Mouse (Mus musculus): ENCODE measurements at regions not wholly inside any gene's neighbourhood (a gene's known extent, or its start where the extent isn't known, plus 50 kb on each side); places are given as distances from the start of the nearest gene placed in this dataset.

GRCm38 (mm10) chr17:67499783-67500641 lies 132.5 kb downstream of the Lrrc30 start:
- Histone ChIP-seq H3K4me1 (no peaks in the 10 kb centered on the region; the same call in 1 of the 2 replicates), H3K27ac (no peak overlapping the region), H3K4me3 (no peak overlapping the region), H3K9me3 (no peaks in the 10 kb centered on the region), H3K4me2 (replicated peaks) (peak overlapping the region; percentile 34), H3K27me3 (replicated peaks) (no peaks in the 10 kb centered on the region), H3K36me3 (no peaks in the 10 kb centered on the region), H3K9ac (no peak overlapping the region)
- 51% methylated on average over 28 of the region's 28 CpGs for WGBS
- no peak; the same call in 1 of the 2 replicates for ATAC-seq (ENCODE audit: low FRiP score, low read depth)

GRCm38 (mm10) chr17:67497380-67497779 lies 135.1 kb downstream of the Lrrc30 start:
- H3K9me3 ChIP-seq: no peaks in the 10 kb centered on the region
- H3K36me3 ChIP-seq: no peaks in the 10 kb centered on the region
- H3K4me3 ChIP-seq: no peak overlapping the region
- H3K27ac ChIP-seq: no peak overlapping the region
- H3K4me2 ChIP-seq (replicated peaks): no peak overlapping the region
- H3K27me3 ChIP-seq (replicated peaks): no peaks in the 10 kb centered on the region
- WGBS: 87% methylated on average over 8 of the region's 8 CpGs
- no peaks in the 10 kb centered on the region; the same call in 1 of the 2 replicates for H3K4me1 ChIP-seq
- no peak for ATAC-seq (ENCODE audit: low FRiP score, low read depth)
- H3K9ac ChIP-seq: no peak overlapping the region

- no peak overlapping the region for H3K4me2 ChIP-seq (replicated peaks)
- H3K4me1 ChIP-seq: no peaks in the 10 kb centered on the region
- H3K9me3 ChIP-seq: peaks cover 1% of the 10 kb centered on the region; the same call in 1 of the 2 replicates
- H3K36me3 ChIP-seq: no peaks in the 10 kb centered on the region
- no peak overlapping the region for H3K4me3 ChIP-seq
- no peak overlapping the region for H3K9ac ChIP-seq
- no peak overlapping the region for H3K27ac ChIP-seq
- 83% methylated on average over 5 of the region's 5 CpGs for WGBS
- no peaks in the 10 kb centered on the region for H3K27me3 ChIP-seq (replicated peaks)
- ATAC-seq (ENCODE audit: low FRiP score, low read depth): no peak
These were observed 126.2 kb upstream of the Ptprm start for GRCm38 (mm10) chr17:67480463-67480862.

GRCm38 (mm10) chr17:67473137-67473536 lies 118.9 kb upstream of the Ptprm start:
- H3K27ac ChIP-seq: no peak overlapping the region
- H3K4me3 ChIP-seq: no peak overlapping the region
- WGBS: 25% methylated on average over 2 of the region's 2 CpGs
- no peaks in the 10 kb centered on the region for H3K27me3 ChIP-seq (replicated peaks)
- ATAC-seq (ENCODE audit: low FRiP score, low read depth): no peak
- no peaks in the 10 kb centered on the region for H3K4me1 ChIP-seq
- H3K9ac ChIP-seq: no peak overlapping the region
- H3K9me3 ChIP-seq: no peaks in the 10 kb centered on the region
- H3K36me3 ChIP-seq: no peaks in the 10 kb centered on the region
- H3K4me2 ChIP-seq (replicated peaks): no peak overlapping the region

- ATAC-seq (ENCODE audit: low FRiP score, low read depth): no peak
- no peaks in the 10 kb centered on the region for H3K27me3 ChIP-seq (replicated peaks)
- H3K36me3 ChIP-seq: no peaks in the 10 kb centered on the region
- no peaks in the 10 kb centered on the region for H3K9me3 ChIP-seq
- WGBS: 86% methylated on average over 4 of the region's 4 CpGs
- no peak overlapping the region for H3K9ac ChIP-seq
- H3K4me2 ChIP-seq (replicated peaks): no peak overlapping the region
- H3K27ac ChIP-seq: no peak overlapping the region
- H3K4me3 ChIP-seq: no peak overlapping the region
- no peaks in the 10 kb centered on the region for H3K4me1 ChIP-seq
These were observed 104.7 kb upstream of the Ptprm start for GRCm38 (mm10) chr17:67458851-67459421.

GRCm38 (mm10) chr17:67451966-67452365 lies 97.7 kb upstream of the Ptprm start:
- Histone ChIP-seq H3K4me2 (replicated peaks) (no peak overlapping the region), H3K9me3 (no peaks in the 10 kb centered on the region), H3K9ac (no peak overlapping the region), H3K27me3 (replicated peaks) (no peaks in the 10 kb centered on the region), H3K4me3 (no peak overlapping the region), H3K4me1 (no peaks in the 10 kb centered on the region), H3K36me3 (no peaks in the 10 kb centered on the region), H3K27ac (no peak overlapping the region)
- WGBS: 80% methylated on average over 13 of the region's 13 CpGs
- ATAC-seq (ENCODE audit: low FRiP score, low read depth): no peak

- no peaks in the 10 kb centered on the region for H3K36me3 ChIP-seq
- no peak for ATAC-seq (ENCODE audit: low FRiP score, low read depth)
These were observed 96.8 kb upstream of the Ptprm start for GRCm38 (mm10) chr17:67451081-67451480.

GRCm38 (mm10) chr17:67450021-67450420 lies 95.8 kb upstream of the Ptprm start:
- Histone ChIP-seq H3K27ac (no peak overlapping the region), H3K4me3 (no peak overlapping the region), H3K4me1 (no peaks in the 10 kb centered on the region), H3K27me3 (replicated peaks) (no peaks in the 10 kb centered on the region), H3K9me3 (no peaks in the 10 kb centered on the region), H3K4me2 (replicated peaks) (no peak overlapping the region), H3K9ac (no peak overlapping the region), H3K36me3 (no peaks in the 10 kb centered on the region)
- 91% methylated on average over 5 of the region's 5 CpGs for WGBS
- no peak for ATAC-seq (ENCODE audit: low FRiP score, low read depth)

More at GRCm38 (mm10) chr17:67451081-67451480, 96.8 kb upstream of the Ptprm start:
- H3K9ac ChIP-seq: no peak overlapping the region
- H3K27me3 ChIP-seq (replicated peaks): no peaks in the 10 kb centered on the region
- no peaks in the 10 kb centered on the region for H3K4me1 ChIP-seq
- H3K4me3 ChIP-seq: no peak overlapping the region
- H3K27ac ChIP-seq: no peak overlapping the region
- no peaks in the 10 kb centered on the region for H3K9me3 ChIP-seq
- H3K4me2 ChIP-seq (replicated peaks): no peak overlapping the region
- 82% methylated on average over 2 of the region's 2 CpGs for WGBS

GRCm38 (mm10) chr17:67445986-67446385 lies 91.7 kb upstream of the Ptprm start:
- H3K4me2 ChIP-seq (replicated peaks): no peak overlapping the region
- no peak overlapping the region for H3K9ac ChIP-seq
- no peak overlapping the region for H3K27ac ChIP-seq
- no peak for ATAC-seq (ENCODE audit: low FRiP score, low read depth)
- no peaks in the 10 kb centered on the region for H3K4me1 ChIP-seq
- H3K36me3 ChIP-seq: no peaks in the 10 kb centered on the region
- H3K27me3 ChIP-seq (replicated peaks): no peaks in the 10 kb centered on the region
- peaks cover 10% of the 10 kb centered on the region; the same call in 1 of the 2 replicates for H3K9me3 ChIP-seq
- no peak overlapping the region for H3K4me3 ChIP-seq

GRCm38 (mm10) chr17:67440961-67441360 lies 86.7 kb upstream of the Ptprm start:
- Histone ChIP-seq H3K36me3 (no peaks in the 10 kb centered on the region), H3K4me3 (no peak overlapping the region), H3K4me1 (no peaks in the 10 kb centered on the region), H3K9ac (no peak overlapping the region), H3K9me3 (peaks cover 10% of the 10 kb centered on the region; the same call in 1 of the 2 replicates), H3K27ac (no peak overlapping the region), H3K4me2 (replicated peaks) (no peak overlapping the region), H3K27me3 (replicated peaks) (no peaks in the 10 kb centered on the region)
- no peak for ATAC-seq (ENCODE audit: low FRiP score, low read depth)
- WGBS: 44% methylated on average over 2 of the region's 2 CpGs

GRCm38 (mm10) chr17:67419956-67420711 lies 65.9 kb upstream of the Ptprm start:
- Histone ChIP-seq H3K9ac (no peak overlapping the region), H3K4me3 (no peak overlapping the region), H3K4me1 (no peaks in the 10 kb centered on the region), H3K27ac (no peak overlapping the region), H3K4me2 (replicated peaks) (no peak overlapping the region), H3K27me3 (replicated peaks) (no peaks in the 10 kb centered on the region), H3K9me3 (no peaks in the 10 kb centered on the region), H3K36me3 (no peaks in the 10 kb centered on the region)
- 93% methylated on average over 4 of the region's 4 CpGs for WGBS
- ATAC-seq (ENCODE audit: low FRiP score, low read depth): no peak

GRCm38 (mm10) chr17:67412546-67413250 lies 58.4 kb upstream of the Ptprm start:
- WGBS: 91% methylated on average over 8 of the region's 8 CpGs
- H3K9ac ChIP-seq: no peak overlapping the region
- H3K36me3 ChIP-seq: no peaks in the 10 kb centered on the region
- no peak overlapping the region for H3K4me2 ChIP-seq (replicated peaks)
- no peak overlapping the region for H3K4me3 ChIP-seq
- H3K9me3 ChIP-seq: no peaks in the 10 kb centered on the region
- ATAC-seq (ENCODE audit: low FRiP score, low read depth): no peak
- no peak overlapping the region for H3K27ac ChIP-seq
- H3K4me1 ChIP-seq: no peaks in the 10 kb centered on the region
- H3K27me3 ChIP-seq (replicated peaks): no peaks in the 10 kb centered on the region

Measured in neural tube, embryonic 12.5 days (tissue).